Mouse (Mus musculus): ENCODE measurements around the gene Kcnma1. TPM values are rescaled to one million over a fixed set of nuclear protein-coding genes. Genes with fewer than 3 reads are reported as not detected.

The Kcnma1 gene
- total RNA-seq, 2 experiments from 2014 or later, result 44.2 to 47.3 TPM

- intact Hi-C loops (cut with DNase I), result loop anchor here (1.0 kb wide), 1 partner anchor 43 kb away; no protein-coding TSS in a partner anchor
- no peak for DNase-seq
These were observed 299.7 kb downstream of the Kcnma1 start for GRCm38 (mm10) chr14:23714396-23715131.

DNA sequence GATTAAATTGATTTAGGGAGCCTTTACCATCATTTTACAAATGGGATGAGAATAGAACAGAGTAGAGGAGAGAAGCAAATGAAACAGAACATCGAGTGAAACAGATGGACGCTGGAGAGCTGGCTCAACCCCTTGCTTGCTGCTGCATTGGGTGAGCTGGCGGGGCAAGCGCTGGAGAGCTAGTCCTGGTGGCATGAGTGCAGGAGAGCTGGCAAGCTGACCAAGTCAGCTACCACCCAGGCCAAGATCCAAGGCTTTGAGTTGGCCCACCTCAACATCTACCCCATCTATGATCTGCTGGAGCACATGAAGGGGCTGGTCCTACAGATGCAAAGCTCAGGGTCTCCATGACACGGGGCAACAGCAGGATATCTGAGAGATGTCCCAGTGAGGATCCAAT, 301.4 kb downstream of the Kcnma1 start:
- intact Hi-C loops (cut with DNase I), result no loop called here
- no peak for DNase-seq

DNA sequence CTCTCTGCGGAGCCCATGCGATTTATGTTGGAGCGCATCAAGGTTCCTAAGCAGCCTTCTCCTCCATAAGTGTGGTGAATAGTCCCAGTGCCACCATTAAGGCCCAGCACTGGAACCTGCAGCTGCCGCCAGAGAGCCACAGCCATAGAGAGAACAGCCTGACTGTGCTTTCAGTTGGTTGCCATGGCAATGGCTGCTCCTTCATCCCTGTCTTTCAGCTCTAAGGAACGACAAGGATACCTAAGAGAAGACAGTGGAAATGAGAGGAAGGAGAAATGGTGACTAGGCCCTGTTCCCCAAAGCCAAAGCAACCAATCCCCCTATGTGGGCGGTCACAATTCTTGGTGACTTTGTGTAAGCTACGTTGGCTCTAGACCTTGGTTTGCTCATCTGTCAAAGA, 303.3 kb downstream of the Kcnma1 start:
- intact Hi-C loops (cut with DNase I), result no loop called here
- no peak for DNase-seq

DNA sequence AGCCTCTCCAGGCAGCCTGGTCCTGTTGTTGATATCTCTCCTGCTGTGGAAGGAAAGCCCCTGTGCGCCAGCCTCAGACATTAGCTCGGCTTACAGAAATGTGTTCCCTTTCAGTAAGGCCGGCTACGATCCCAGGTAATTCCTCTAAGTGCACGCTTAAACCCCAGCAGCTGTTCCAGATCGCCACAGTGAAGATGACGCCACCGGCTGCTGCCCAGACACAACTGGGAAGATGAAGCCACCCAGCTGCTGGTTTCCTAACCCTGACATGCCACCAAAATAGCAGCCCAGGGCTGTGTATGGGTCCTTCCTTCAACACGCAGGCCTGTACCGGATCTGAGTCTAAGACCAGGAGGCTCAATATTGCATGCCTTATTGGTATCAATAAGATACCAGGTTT, 307.5 kb downstream of the Kcnma1 start:
- DNase-seq, result peak; percentile 11 to 16
- intact Hi-C loops (cut with DNase I), result no loop called here

- intact Hi-C loops (cut with DNase I), result no loop called here
- no peak for DNase-seq
These were observed 308.6 kb downstream of the Kcnma1 start for GRCm38 (mm10) chr14:23705647-23706046.

- intact Hi-C loops (cut with DNase I), result no loop called here
- no peak for DNase-seq
These were observed 310.0 kb downstream of the Kcnma1 start for GRCm38 (mm10) chr14:23704303-23704702.

GRCm38 (mm10) chr14:23696341-23696740, 317.9 kb downstream of the Kcnma1 start:
- no peak for DNase-seq
- intact Hi-C loops (cut with DNase I), result no loop called here

GRCm38 (mm10) chr14:23689681-23690080, 324.6 kb downstream of the Kcnma1 start:
- intact Hi-C loops (cut with DNase I), result no loop called here

DNA sequence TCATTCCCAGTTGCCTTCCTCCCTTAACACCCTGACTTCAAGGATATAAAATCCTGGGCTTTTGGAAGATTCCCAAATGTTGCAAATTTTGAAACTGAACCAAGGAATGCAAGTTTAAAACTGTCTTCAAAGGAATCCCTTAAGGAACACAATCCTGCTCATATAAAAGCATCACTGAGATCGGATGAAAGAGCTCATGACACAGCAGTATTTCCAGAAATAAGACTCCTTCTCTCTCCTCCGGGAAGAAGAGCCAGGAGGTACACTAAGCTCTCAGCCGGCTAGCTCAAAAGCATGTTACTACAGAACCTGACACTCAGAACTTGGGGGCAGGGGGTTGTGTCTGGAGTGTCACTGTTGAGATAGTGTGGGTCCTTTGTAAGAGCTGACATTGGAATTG, 325.8 kb downstream of the Kcnma1 start:
- intact Hi-C loops (cut with DNase I), result no loop called here
- DNase-seq, result no peak

More at GRCm38 (mm10) chr14:23689681-23690080, 324.6 kb downstream of the Kcnma1 start:
- DNase-seq, result no peak

DNA sequence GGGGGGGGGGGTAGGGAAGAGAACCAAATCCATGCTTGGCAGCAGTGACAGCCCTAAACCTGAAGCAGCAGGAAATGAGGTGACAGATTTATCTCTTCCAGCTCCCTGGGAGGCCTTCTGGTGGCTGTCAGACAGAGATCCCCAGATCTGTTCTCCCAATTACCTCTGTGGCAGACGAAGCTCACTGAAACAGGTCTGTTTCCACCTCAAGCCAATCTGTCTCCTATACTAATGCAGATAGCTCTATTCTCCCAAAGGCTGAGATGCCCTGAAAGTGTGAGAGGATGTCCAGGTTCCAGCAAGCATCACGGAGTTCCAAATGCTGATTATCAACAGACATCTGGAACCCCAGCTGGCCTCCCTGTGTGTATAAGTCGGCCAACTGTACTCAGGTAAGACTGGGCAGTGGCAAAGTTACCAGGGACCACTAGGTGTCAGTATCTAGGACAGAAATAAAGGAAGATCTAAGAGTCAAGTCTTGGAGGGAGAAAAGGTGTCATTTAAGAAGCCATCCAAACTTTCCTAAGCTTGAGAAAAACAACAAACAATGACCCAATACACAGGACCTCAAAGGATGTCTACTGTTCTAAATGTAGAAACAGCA, 329.7 kb downstream of the Kcnma1 start:
- intact Hi-C loops (cut with DNase I), result loop anchor here (5.0 kb wide), 1 partner anchor 328 kb away; the partner anchor contains the start of gene Kcnma1
- DNase-seq, result no peak

DNA sequence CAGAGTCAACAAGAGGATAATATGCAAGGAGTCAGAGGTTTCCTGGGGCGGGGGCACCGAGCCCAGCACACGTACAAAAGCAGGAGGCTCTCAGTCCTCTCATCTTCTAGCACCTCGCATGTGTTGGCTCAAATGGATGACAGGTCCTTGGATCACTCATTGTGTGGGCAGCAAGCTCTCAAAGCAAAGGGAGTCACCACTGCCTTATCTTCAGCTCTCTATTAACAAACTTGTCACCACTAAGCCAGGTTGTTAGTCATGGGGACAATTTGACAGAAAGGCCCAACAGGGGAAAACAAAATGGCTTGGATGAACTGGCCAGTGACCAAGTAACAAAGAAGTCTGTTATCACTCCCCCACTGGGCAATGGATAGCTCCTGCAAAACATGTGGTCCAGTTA, 331.5 kb downstream of the Kcnma1 start:
- intact Hi-C loops (cut with DNase I), result loop anchor here (5.0 kb wide), 1 partner anchor 330 kb away; the partner anchor contains the start of gene Kcnma1
- DNase-seq, result no peak

DNA sequence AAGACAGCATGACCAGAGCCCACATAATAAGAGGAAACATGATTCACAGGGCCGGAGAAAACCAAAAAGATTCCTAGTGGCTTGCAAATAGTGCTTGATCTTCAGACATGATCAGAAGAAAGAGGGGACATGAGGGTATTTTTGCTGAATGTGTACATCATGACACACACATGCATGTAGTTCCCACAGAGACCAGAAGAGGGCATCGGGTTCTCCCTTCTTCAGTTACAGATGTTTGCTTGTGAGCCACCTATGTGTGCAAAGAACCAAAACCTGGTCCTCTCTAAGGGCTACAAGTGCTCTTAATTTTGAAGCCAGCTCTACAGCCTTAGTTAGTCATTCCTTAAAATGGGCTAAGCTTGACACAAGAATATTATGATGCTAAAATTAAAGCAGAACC, 334.9 kb downstream of the Kcnma1 start:
- intact Hi-C loops (cut with DNase I), result no loop called here
- no peak for DNase-seq

DNA sequence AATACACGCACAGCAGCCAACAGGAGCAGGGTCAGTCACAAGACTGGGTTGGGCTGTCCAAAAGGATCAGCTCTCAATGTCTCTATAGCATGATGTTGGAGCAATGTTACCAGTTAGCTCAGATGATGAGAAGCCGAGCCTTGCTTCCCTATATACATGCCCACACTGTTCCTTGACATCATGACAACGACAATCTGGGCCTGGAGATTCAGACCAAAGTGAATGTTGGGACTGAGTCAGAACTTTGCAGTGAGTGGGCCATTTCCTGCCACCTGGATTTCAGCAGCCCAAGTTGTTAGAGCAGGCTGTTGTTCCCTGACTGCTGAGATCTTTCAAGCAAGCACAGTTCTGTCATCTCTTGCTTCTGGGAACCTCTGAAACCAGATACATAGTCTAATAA, 347.9 kb downstream of the Kcnma1 start:
- intact Hi-C loops (cut with DNase I), result no loop called here
- DNase-seq, result no peak

DNA sequence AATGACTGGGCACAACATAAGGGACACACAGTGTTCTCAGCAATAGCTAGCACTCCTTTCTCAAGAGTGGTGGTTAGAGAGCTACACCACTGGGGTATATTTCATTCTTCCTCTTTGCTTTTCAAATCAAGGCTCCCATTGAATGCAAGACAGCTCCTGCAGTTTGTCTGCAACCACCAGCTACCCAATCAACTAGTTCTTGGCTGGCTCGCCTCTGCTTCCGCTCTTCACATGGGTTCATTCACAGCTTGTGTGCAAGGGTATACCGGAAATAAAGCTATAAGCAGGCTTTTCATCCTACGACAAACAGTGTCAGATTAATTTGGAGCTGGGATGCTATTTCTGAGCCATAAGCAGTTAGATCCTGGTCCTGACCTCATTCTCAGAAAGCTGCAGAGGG, 362.6 kb downstream of the Kcnma1 start:
- no peak for DNase-seq
- intact Hi-C loops (cut with DNase I), result no loop called here

- intact Hi-C loops (cut with DNase I), result no loop called here
- DNase-seq, result no peak
These were observed 364.2 kb downstream of the Kcnma1 start for GRCm38 (mm10) chr14:23650126-23650525.

GRCm38 (mm10) chr14:23645361-23646063, 368.8 kb downstream of the Kcnma1 start:
- intact Hi-C loops (cut with DNase I), result no loop called here
- DNase-seq, result no peak

DNA sequence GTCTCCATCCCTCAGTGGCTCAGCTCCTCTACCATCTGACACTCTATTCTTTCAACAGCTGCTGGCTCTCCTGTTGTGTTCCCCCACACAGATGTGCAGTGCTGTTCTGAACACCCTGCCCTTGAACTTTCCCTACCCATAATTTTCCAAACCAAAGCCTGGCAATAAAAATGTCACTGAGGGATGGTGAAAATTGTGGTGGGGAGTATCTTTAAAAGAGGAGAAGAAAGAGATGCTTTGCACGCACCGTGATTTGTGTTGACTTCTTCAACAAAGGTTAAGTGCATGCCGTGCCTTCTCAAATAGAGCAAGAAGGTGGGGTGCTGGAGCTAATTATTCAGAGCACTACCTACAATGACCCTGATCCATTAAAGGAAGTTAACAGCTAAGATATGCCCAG, 371.1 kb downstream of the Kcnma1 start:
- intact Hi-C loops (cut with DNase I), result no loop called here
- no peak for DNase-seq

- intact Hi-C loops (cut with DNase I), result no loop called here
- DNase-seq, result no peak
These were observed 373.6 kb downstream of the Kcnma1 start for GRCm38 (mm10) chr14:23640665-23641064.

DNA sequence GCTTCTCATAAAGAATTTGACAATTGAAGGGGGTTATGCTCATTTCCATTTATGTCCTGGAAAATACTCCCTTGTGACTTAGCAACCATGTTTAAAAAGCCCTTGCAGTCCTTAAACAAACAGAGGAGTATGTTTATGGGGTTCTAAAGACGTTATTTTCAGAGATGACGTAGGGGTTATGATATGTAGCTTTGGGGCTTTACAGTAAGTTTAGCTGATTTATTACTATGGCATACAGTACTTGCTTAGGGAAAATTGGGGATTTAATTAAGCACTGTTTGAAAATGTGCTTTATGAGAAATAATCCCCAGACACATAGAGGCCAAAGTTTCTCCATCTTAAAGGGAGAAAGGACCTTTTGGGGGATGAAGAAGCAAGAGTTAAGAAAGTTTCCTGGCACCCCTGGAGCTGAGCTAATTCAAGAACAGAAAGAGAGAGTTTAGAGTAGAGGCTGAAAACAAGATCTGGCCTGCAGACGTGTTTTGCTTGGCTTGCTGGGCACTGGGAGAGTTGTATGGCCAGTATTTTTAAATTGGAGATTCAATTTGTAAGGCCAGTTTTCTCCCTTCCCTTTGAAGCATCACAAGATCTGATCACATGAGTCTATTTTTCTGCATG, 376.1 kb downstream of the Kcnma1 start:
- intact Hi-C loops (cut with DNase I), result loop anchor here (5.0 kb wide), 1 partner anchor 46 kb away; no protein-coding TSS in a partner anchor
- no peak for DNase-seq

DNA sequence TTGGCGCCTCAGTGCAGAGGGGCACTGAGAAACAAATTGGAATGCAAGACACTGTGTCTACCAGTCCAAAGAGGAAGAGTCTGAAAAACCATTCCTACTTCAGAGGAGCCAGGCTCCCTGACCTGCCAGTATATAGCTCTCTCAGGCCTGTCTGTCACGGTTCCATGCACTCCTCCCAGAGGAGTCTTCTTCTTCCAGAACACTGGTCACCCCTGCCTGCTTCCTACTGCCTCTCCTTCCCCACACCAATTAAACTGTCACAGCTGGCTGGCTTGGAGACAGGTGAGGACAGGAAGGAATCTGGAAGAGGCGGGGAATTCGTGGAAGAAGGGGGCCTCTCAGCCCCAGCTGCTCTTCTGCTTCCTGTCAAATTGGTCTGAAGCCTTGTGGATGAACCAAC, 378.4 kb downstream of the Kcnma1 start:
- DNase-seq, result no peak
- intact Hi-C loops (cut with DNase I), result loop anchor here (5.0 kb wide), 1 partner anchor 44 kb away; no protein-coding TSS in a partner anchor

GRCm38 (mm10) chr14:23633011-23633595, 381.2 kb downstream of the Kcnma1 start:
- intact Hi-C loops (cut with DNase I), result no loop called here
- DNase-seq, result no peak
